Mouse (Mus musculus) E14TG2a.4 (cell line): Measurements from ENCODE around the gene Kcnn3.

ENCODE experiments used
- CTCF ChIP-seq: conservative IDR thresholded peaks from 2 replicates; pipeline ENCODE4 v1.5.1; 2014; ENCODE audit warnings: low read length
- NANOG ChIP-seq: IDR thresholded peaks from 2 replicates; pipeline ENCODE4 v1.6.1; 2014; ENCODE audit warnings: borderline replicate concordance, low read length, mixed read lengths
- POU5F1 ChIP-seq: IDR thresholded peaks from 2 replicates; pipeline ENCODE4 v1.6.1; 2014; ENCODE audit warnings: low read length, borderline replicate concordance

DNA sequence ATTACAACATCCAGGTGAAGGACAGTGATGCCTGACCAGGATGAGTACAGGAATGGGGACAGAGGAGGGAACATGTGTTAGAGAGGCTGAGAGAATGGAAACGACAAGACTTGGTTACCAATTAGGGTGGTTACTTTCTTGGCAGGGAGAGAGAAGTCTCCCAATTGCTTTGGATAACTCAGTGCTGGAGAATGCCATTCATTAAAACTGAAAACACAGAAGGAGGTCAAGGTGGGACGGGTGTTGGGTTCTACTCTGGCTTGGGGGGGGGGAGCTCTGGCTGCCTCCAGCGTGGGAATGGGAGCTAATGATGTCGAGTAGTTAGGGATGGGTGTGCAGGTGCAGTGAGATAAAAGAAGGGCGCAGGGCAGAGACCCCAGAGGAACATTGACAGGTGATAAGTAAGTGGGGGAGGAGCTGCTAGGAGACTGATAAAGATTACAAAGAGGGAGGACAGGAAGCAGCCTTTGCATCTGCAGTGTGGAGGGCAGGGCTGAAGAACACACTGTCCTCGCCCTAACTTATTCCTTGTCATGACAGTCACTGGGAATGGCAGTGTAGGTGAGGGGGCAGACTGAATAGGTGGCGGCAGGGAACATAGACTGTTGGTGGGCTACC, 49.9 kb downstream of the Kcnn3 start:
- TF ChIP-seq CTCF, result no peak
- TF ChIP-seq NANOG, result no peak
- TF ChIP-seq POU5F1, result no peak
